In the genomic region with DNA sequence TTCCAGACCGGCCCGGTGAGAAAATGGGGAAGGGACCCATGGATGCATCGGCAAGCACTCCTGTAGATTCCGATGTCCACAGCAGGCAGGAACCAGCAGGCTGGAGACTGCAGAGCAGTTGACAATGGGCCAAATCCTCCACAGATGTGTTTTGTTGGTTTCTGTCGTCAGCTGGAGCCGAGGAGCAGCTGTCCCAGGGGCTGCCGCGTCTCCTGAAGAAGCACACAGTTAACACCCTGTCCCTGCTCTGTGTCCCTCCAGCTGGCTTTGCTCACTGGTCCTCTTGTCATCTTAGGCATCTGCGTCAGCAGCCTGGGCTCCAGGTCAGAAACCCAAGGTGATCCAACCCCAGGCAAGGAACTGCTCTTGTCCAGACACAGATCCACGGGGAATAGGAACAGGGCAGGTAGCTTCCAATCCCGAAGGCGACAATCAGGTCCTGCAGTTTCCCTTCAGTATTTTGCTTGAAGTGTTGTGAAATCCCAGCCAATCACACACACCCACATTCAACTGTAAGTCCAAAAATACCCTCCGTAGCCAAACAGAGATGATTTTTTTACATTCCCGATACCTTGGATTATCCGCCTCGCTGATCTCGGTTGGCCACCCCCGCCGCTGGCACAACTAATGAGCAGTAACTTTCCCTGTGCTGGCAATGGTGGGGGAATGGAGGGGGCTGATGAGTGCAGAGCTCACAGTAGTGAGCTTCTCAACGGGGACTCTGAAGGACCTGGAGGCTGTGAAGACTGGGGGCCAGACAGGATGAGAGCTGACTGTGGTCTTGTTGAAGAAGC, we compare ENCODE assay signal across 8 mouse cellular contexts.
DNase-seq lines count a peak whose midpoint lies in the region; ATAC-seq and TF ChIP-seq lines count a peak whose summit lies in the region.

No protein-coding gene starts in this region.

- H3K4me1 ChIP-seq in forebrain, embryonic 13.5 days, result peaks cover 98% of the 10 kb centered on the region
- H3K4me1 ChIP-seq in hindbrain, postnatal 0 days (ENCODE audit: insufficient read depth, low read length), result peaks cover 28% of the 10 kb centered on the region

- peak in 1 of 2 experiments; percentile 48 for DNase-seq in layer of hippocampus, adult 2 months (ENCODE audit: low spot score in 2 of 2)
- no peak for DNase-seq in layer of hippocampus, postnatal 25 days (ENCODE audit: extremely low spot score in 1 of 2, low spot score in 1 of 2)
- peak; percentile 49 for DNase-seq in hindbrain, postnatal 0 days (ENCODE audit: low spot score)
- DNase-seq in lung, postnatal 36 days, result peak; percentile 22
- DNase-seq in spleen, adult 18-20 months, result no peak
- no peak for DNase-seq in ovary, postnatal 14 days (ENCODE audit: low spot score)

- H3K27me3 ChIP-seq in forebrain, embryonic 13.5 days, result no peaks in the 10 kb centered on the region
- H3K27me3 ChIP-seq in hindbrain, postnatal 0 days (ENCODE audit: insufficient read depth, low read length), result no peaks in the 10 kb centered on the region

- TF ChIP-seq CTCF in layer of hippocampus, adult 2 months (conservative IDR thresholded peaks at IDR 0.05), result no peak
- no peak for TF ChIP-seq CTCF in hindbrain, postnatal 0 days (IDR thresholded peaks at IDR 0.05; ENCODE audit: low read depth)

- ATAC-seq in forebrain, embryonic 13.5 days, result peak; percentile 22; the same call in 1 of the 2 replicates
- 0 out of 2 replicates have a peak, but pooled peaks have one; percentile 31 for ATAC-seq in hindbrain, postnatal 0 days
- no peak for ATAC-seq in erythroblast, adult 5-6 weeks (replicated peaks; ENCODE audit: low FRiP score, poor library complexity, severe bottlenecking)

- H3K27ac ChIP-seq in layer of hippocampus, adult 2 months, result peak overlapping the region; percentile 18; the same call in 1 of the 2 replicates
- peak overlapping the region; percentile 65 for H3K27ac ChIP-seq in forebrain, embryonic 13.5 days
- H3K27ac ChIP-seq in hindbrain, postnatal 0 days, result no peak overlapping the region

- no peak overlapping the region for H3K4me2 ChIP-seq in forebrain, embryonic 13.5 days
- no peak overlapping the region for H3K4me2 ChIP-seq in hindbrain, postnatal 0 days (ENCODE audit: low read depth, low read length)

- 0 out of 2 replicates have a peak, but pooled peaks cover 13% of the 10 kb centered on the region for H3K36me3 ChIP-seq in forebrain, embryonic 13.5 days (ENCODE audit: poor library complexity, severe bottlenecking)
- H3K36me3 ChIP-seq in hindbrain, postnatal 0 days (ENCODE audit: insufficient read depth, low read length), result no peaks in the 10 kb centered on the region

- 41% methylated on average over 20 of the region's 20 CpGs for WGBS in forebrain, embryonic 13.5 days
- WGBS in hindbrain, postnatal 0 days, result 46% methylated on average over 20 of the region's 20 CpGs

- H3K9me3 ChIP-seq in forebrain, embryonic 13.5 days (replicated peaks), result no peaks in the 10 kb centered on the region
- H3K9me3 ChIP-seq in hindbrain, postnatal 0 days (ENCODE audit: low read length), result no peaks in the 10 kb centered on the region

- H3K4me3 ChIP-seq in layer of hippocampus, adult 2 months, result peak overlapping the region; percentile 5
- H3K4me3 ChIP-seq in forebrain, embryonic 13.5 days, result no peak overlapping the region
- no peak overlapping the region for H3K4me3 ChIP-seq in hindbrain, postnatal 0 days (ENCODE audit: low read length)

- H3K9ac ChIP-seq in forebrain, embryonic 13.5 days, result peak overlapping the region; percentile 2; the same call in 1 of the 2 replicates
- H3K9ac ChIP-seq in hindbrain, postnatal 0 days (replicated peaks; ENCODE audit: low read length), result no peak overlapping the region

Comparison
In these comparisons a context has a peak if more than half of its experiments do, and no peak if none do; other contexts are left out.
1. DNase-seq: peak in hindbrain, postnatal 0 days (single experiment) and lung, postnatal 36 days (single experiment); none in layer of hippocampus, postnatal 25 days (0 of 2), spleen, adult 18-20 months (0 of 2) and ovary, postnatal 14 days (single experiment).